Mouse (Mus musculus) cerebellum, adult 2 months (tissue): Measurements from ENCODE around the gene Fgfr2. TPM values are rescaled to one million over a fixed set of nuclear protein-coding genes. Genes with fewer than 3 reads are reported as not detected.

Experiments
- DNase-seq, 2 experiments: peaks; one replicate each; pipeline ENCODE4 v3.0.0; 2021
- H3K27ac ChIP-seq: fragments of 200-500 bp; 2 replicates; pipeline ENCODE4 v1.5.1; 2012; ENCODE audit warnings: low read length, control low read depth, inconsistent platforms; ENCODE audit not compliant: insufficient read depth
- H3K27me3 ChIP-seq: fragments of 200-500 bp; 2 replicates; pipeline ENCODE4 v1.6.1; 2012; ENCODE audit warnings: inconsistent platforms, mild to moderate bottlenecking, low read length, moderate library complexity; ENCODE audit not compliant: control insufficient read depth, insufficient read depth
- H3K4me1 ChIP-seq: fragments of 200-500 bp; 2 replicates; pipeline ENCODE4 v1.6.1; 2011; ENCODE audit warnings: low read length; ENCODE audit not compliant: control insufficient read depth, insufficient read depth
- H3K4me3 ChIP-seq: fragments of 200-500 bp; replicated peaks from 2 replicates; pipeline ENCODE3; 2011; ENCODE audit warnings: mild to moderate bottlenecking, low read depth, low read length, control low read depth; ENCODE audit not compliant: insufficient read depth
- CTCF ChIP-seq: fragments of 200-500 bp; IDR thresholded peaks from 2 replicates; pipeline ENCODE4 v1.5.1; 2011; ENCODE audit warnings: low read depth, mild to moderate bottlenecking, control low read depth, low read length, moderate library complexity, borderline replicate concordance; ENCODE audit not compliant: insufficient read depth
- POLR2A ChIP-seq: fragments of 200-500 bp; IDR thresholded peaks from 2 replicates; pipeline ENCODE4 v1.6.1; 2011; ENCODE audit warnings: low read length, control low read depth, borderline replicate concordance; ENCODE audit not compliant: insufficient read depth
- WGBS: fragments of 180-500 bp; shearing (Covaris S2); methylation state at CpG from one replicate; pipeline ENCODE4 v1.1.7; 2018; 5-methylcytosine and 5-hydroxymethylcytosine counted together
- polyA plus RNA-seq: library from polyadenylated mRNA; depleted of rRNA; stranded (reverse); fragments of >200 nt; gene quantifications from 2 replicates; pipeline ENCODE4 v1.2.3, GENCODE M21; 2012

The Fgfr2 gene
- polyA plus RNA-seq, 1 experiment: 95.3 TPM

- peak overlapping the region; percentile 70 for H3K27ac ChIP-seq
- DNase-seq: peak; percentile 69
- no peaks in the 10 kb centered on the region for H3K27me3 ChIP-seq
- H3K4me3 ChIP-seq: no peak overlapping the region
- H3K4me1 ChIP-seq: peaks cover 55% of the 10 kb centered on the region
- WGBS: 15% methylated on average over 22 of the region's 22 CpGs
- TF ChIP-seq POLR2A (no peak), CTCF (no peak)
These were observed 363.7 kb downstream of the Fgfr2 start for GRCm38 (mm10) chr7:132759405-132759891.

- DNase-seq: peak in 1 of 2 experiments; percentile 80
- peak overlapping the region; percentile 12; the same call in 1 of the 2 replicates for H3K27ac ChIP-seq
- WGBS: 25% methylated on average over 5 of the region's 5 CpGs
- H3K27me3 ChIP-seq: no peaks in the 10 kb centered on the region
- H3K4me3 ChIP-seq: no peak overlapping the region
- peaks cover 61% of the 10 kb centered on the region for H3K4me1 ChIP-seq
- no peak for TF ChIP-seq POLR2A
- no peak for TF ChIP-seq CTCF
These were observed 364.3 kb downstream of the Fgfr2 start for GRCm38 (mm10) chr7:132758875-132759274.

DNA sequence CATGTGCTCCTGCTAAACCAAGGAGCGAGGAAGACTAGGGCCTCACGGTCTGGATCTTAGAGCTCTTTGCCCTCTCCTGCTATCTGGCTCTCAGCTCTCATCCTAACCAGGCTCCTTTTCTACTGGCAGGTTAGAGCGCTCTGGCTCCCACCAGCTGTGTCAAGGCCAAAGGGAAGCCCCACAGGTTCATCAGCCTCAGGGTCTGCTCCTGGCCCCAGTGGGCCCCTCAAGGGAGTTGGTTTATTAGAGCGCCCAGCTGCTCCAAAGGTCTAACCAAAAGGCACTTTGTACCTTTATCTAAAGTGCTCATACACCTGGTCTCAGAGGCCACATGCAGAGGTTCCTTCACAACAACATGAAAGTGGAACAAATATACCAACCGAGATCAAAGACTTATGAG lies 366.8 kb downstream of the Fgfr2 start:
- H3K27ac ChIP-seq: no peak overlapping the region
- DNase-seq: no peak
- peaks cover 83% of the 10 kb centered on the region for H3K4me1 ChIP-seq
- no peak overlapping the region for H3K4me3 ChIP-seq
- H3K27me3 ChIP-seq: no peaks in the 10 kb centered on the region
- WGBS: 89% methylated on average over 5 of the region's 5 CpGs
- no peak for TF ChIP-seq POLR2A
- no peak for TF ChIP-seq CTCF

GRCm38 (mm10) chr7:132754389-132754750 lies 368.8 kb downstream of the Fgfr2 start:
- WGBS: 34% methylated on average over 3 of the region's 3 CpGs
- no peak for DNase-seq
- Histone ChIP-seq H3K4me1 (peaks cover 65% of the 10 kb centered on the region), H3K27ac (peak overlapping the region; percentile 47; the same call in 1 of the 2 replicates), H3K27me3 (no peaks in the 10 kb centered on the region), H3K4me3 (no peak overlapping the region)
- TF ChIP-seq CTCF: no peak
- no peak for TF ChIP-seq POLR2A

DNA sequence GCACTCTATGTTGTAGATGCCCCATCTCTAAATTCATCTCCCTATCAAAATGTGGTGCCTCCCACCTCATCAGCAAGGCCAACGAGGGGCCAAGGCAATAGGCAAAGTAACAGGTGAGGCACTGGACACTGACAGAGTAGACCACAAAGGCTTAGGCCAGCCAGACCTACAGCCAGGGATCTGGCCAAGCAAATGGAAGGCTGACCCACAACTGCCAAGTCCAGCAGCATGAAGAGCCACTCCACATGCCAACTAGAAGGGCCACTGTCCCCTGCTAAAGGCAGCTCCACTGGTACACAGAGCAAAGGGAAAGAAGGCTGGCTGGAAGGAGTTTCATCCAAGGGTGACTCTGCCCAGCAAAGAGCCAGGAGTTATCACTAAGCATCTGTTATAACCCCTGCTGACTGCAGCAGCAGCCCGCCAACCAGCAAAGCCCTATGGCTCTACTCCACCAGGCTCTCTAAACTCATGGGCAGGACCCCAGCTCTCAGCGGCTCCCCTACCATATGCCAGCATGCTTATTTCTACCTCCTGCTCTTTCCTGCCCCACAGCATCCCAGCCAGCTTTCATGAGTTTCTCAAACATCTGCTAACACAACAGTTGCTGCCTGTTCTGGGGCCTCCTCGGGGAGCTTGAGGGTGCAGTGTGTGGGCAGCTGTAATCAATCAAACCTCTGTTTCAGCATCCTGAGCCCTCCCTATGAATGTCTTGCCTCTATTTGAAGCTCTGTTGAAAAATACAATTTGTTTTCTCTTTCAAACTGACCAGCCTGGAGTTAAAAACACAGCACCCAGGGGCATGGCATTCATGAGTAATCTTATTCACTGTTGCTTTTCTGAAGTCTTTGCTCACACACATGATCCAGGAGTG lies 369.4 kb downstream of the Fgfr2 start:
- H3K27me3 ChIP-seq: no peaks in the 10 kb centered on the region
- H3K4me3 ChIP-seq: no peak overlapping the region
- DNase-seq: peak in 1 of 2 experiments; percentile 65
- peaks cover 64% of the 10 kb centered on the region for H3K4me1 ChIP-seq
- H3K27ac ChIP-seq: peak overlapping the region; percentile 47
- 38% methylated on average over 4 of the region's 4 CpGs for WGBS
- TF ChIP-seq CTCF (no peak), POLR2A (no peak)

DNA sequence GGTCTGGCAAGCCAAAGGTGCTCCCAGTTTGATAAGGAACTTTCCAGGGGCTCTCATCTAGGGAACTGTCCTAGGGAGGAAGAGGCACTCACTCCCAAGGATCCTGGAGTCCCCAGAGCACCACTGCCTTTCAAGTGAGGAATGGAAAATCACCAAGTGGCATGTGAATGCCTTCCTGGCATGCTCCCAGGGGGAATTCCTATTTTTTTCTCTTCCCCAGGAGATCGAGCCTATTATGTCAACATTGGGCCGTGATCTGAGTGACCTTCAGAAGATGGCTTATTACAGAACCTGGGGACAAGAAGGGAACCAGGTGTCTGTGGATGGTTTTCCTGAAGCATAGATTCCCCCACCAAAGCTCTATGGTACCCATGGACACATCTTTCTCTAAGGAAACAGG lies 371.4 kb downstream of the Fgfr2 start:
- no peaks in the 10 kb centered on the region for H3K27me3 ChIP-seq
- no peak for TF ChIP-seq CTCF
- no peak for TF ChIP-seq POLR2A
- peak in 1 of 2 experiments; percentile 60 for DNase-seq
- 6% methylated on average over 2 of the region's 2 CpGs for WGBS
- peaks cover 65% of the 10 kb centered on the region for H3K4me1 ChIP-seq
- peak overlapping the region; percentile 40; the same call in 1 of the 2 replicates for H3K27ac ChIP-seq
- H3K4me3 ChIP-seq: no peak overlapping the region

DNA sequence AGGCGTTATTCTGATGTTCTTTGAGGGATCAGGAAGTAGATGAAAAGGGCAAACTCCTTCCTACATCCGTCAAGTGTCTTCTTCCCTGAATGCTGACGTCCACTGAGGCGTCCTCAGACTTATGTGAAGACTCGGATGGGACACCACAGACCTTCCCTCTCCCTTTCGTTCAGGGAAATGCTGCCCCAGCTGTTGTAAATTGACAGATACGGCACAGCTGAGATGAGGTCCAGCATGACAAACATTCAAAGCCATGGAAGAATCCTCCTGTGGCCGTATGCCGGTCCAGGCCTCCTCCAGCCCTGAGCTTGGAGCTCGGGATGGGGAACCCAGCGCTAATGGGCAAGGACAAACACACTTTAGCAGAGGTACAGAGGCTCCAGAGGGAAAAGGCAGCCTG lies 373.6 kb downstream of the Fgfr2 start:
- no peaks in the 10 kb centered on the region for H3K27me3 ChIP-seq
- no peak for DNase-seq
- H3K4me1 ChIP-seq: peaks cover 56% of the 10 kb centered on the region
- H3K4me3 ChIP-seq: no peak overlapping the region
- H3K27ac ChIP-seq: no peak overlapping the region
- TF ChIP-seq CTCF: no peak
- TF ChIP-seq POLR2A: no peak
- WGBS: 91% methylated on average over 11 of the region's 11 CpGs
